In genomic region chr19:46875790-46876189, GRCm38 (mm10) we compare ENCODE assay signal across 8 mouse cellular contexts.
DNase-seq lines count a peak whose midpoint lies in the region; ATAC-seq lines count a peak whose summit lies in the region.

No protein-coding gene starts in this region.

- no peak overlapping the region for H3K9ac ChIP-seq in heart, embryonic 11.5 days (ENCODE audit: low read depth, low read length)
- H3K9ac ChIP-seq in limb, embryonic 11.5 days (ENCODE audit: low read length) = no peak overlapping the region
- H3K9ac ChIP-seq in midbrain, embryonic 16.5 days (ENCODE audit: low read depth, low read length) = no peak overlapping the region

- 40% methylated on average over 12 of the region's 12 CpGs for WGBS in heart, embryonic 11.5 days (ENCODE audit: insufficient replicate concordance)
- 47% methylated on average over 12 of the region's 12 CpGs for WGBS in limb, embryonic 11.5 days
- WGBS in midbrain, embryonic 16.5 days = 36% methylated on average over 12 of the region's 12 CpGs

- H3K4me1 ChIP-seq in heart, embryonic 11.5 days (ENCODE audit: control insufficient read depth, insufficient read depth, low read length) = no peaks in the 10 kb centered on the region
- H3K4me1 ChIP-seq in limb, embryonic 11.5 days (ENCODE audit: control insufficient read depth, insufficient read depth, low read length) = no peaks in the 10 kb centered on the region
- no peaks in the 10 kb centered on the region for H3K4me1 ChIP-seq in midbrain, embryonic 16.5 days (ENCODE audit: control insufficient read depth, insufficient read depth, low read length)

- ATAC-seq in heart, embryonic 11.5 days (replicated peaks; ENCODE audit: insufficient number of reproducible peaks, low FRiP score, low TSS enrichment) = no peak
- peak; percentile 80 for ATAC-seq in common myeloid progenitor, adult 5-6 weeks (replicated peaks; ENCODE audit: low read depth, poor library complexity, severe bottlenecking)
- no peak for ATAC-seq in limb, embryonic 11.5 days (ENCODE audit: insufficient number of reproducible peaks, low FRiP score, low TSS enrichment, low read depth)
- ATAC-seq in midbrain, embryonic 16.5 days = peak; percentile 57; the same call in 1 of the 2 replicates

- intact Hi-C loops in gastrocnemius, postnatal 36 days (cut with DNase I) = loop anchor here (1.0 kb wide), 1 partner anchor 116 kb away; no protein-coding TSS in a partner anchor

- H3K9me3 ChIP-seq in heart, embryonic 11.5 days (replicated peaks; ENCODE audit: control insufficient read depth, low read length) = no peaks in the 10 kb centered on the region
- no peaks in the 10 kb centered on the region for H3K9me3 ChIP-seq in limb, embryonic 11.5 days (ENCODE audit: control insufficient read depth, low read length)
- no peaks in the 10 kb centered on the region for H3K9me3 ChIP-seq in midbrain, embryonic 16.5 days (replicated peaks; ENCODE audit: control insufficient read depth, low read length, poor library complexity, severe bottlenecking)

- no peaks in the 10 kb centered on the region for H3K36me3 ChIP-seq in heart, embryonic 11.5 days (ENCODE audit: control insufficient read depth, insufficient read depth, low read length)
- H3K36me3 ChIP-seq in limb, embryonic 11.5 days (ENCODE audit: control insufficient read depth, insufficient read depth, low read length) = no peaks in the 10 kb centered on the region
- H3K36me3 ChIP-seq in midbrain, embryonic 16.5 days (ENCODE audit: control insufficient read depth, insufficient read depth, low read length) = no peaks in the 10 kb centered on the region

- no peak overlapping the region for H3K27ac ChIP-seq in heart, embryonic 11.5 days (ENCODE audit: low read depth, low read length)
- H3K27ac ChIP-seq in limb, embryonic 11.5 days (replicated peaks; ENCODE audit: low read depth, low read length) = no peak overlapping the region
- H3K27ac ChIP-seq in midbrain, embryonic 16.5 days (ENCODE audit: low read length) = no peak overlapping the region

- no peak overlapping the region for H3K4me3 ChIP-seq in heart, embryonic 11.5 days (ENCODE audit: low read depth, low read length)
- H3K4me3 ChIP-seq in limb, embryonic 11.5 days (ENCODE audit: low read depth, low read length) = no peak overlapping the region
- no peak overlapping the region for H3K4me3 ChIP-seq in midbrain, embryonic 16.5 days (ENCODE audit: low read depth, low read length)

- H3K4me2 ChIP-seq in heart, embryonic 11.5 days = no peak overlapping the region
- H3K4me2 ChIP-seq in limb, embryonic 11.5 days (ENCODE audit: low read depth, severe bottlenecking) = no peak overlapping the region
- no peak overlapping the region for H3K4me2 ChIP-seq in midbrain, embryonic 16.5 days (ENCODE audit: low read length)

- DNase-seq in heart, adult 11 months = peak; percentile 94
- DNase-seq in gastrocnemius, postnatal 36 days = peak; percentile 75 to 80
- peak; percentile 87 for DNase-seq in kidney, adult 18-20 months
- DNase-seq in limb, embryonic 11.5 days (ENCODE audit: low spot score) = peak; percentile 88
- DNase-seq in spleen, postnatal 10 days (ENCODE audit: low spot score in 2 of 2) = peak; percentile 81 to 92

- no peaks in the 10 kb centered on the region for H3K27me3 ChIP-seq in heart, embryonic 11.5 days (ENCODE audit: control insufficient read depth, insufficient read depth, low read length)
- H3K27me3 ChIP-seq in limb, embryonic 11.5 days (ENCODE audit: control insufficient read depth, insufficient read depth, low read length) = no peaks in the 10 kb centered on the region
- H3K27me3 ChIP-seq in midbrain, embryonic 16.5 days (ENCODE audit: control insufficient read depth, insufficient read depth, low read depth, low read length) = no peaks in the 10 kb centered on the region

Comparison
In these comparisons a context has a peak if more than half of its experiments do, and no peak if none do; other contexts are left out.
1. ATAC-seq: peak in common myeloid progenitor, adult 5-6 weeks (single experiment) and midbrain, embryonic 16.5 days (single experiment); none in heart, embryonic 11.5 days (single experiment) and limb, embryonic 11.5 days (single experiment).
2. Peak in every context shown above with its lines, with median percentiles within 50 percentile points of each other: DNase-seq.